Mouse (Mus musculus): ENCODE results near the gene Ttc33. TPM values are rescaled to one million over a fixed set of nuclear protein-coding genes. Genes with fewer than 3 reads are reported as not detected.
"Not testable (repeated sequence)": the region's sequence is repeated elsewhere in the genome, so short reads cannot be mapped to it uniquely, and the experiment has no call there.

The Ttc33 gene
- total RNA-seq, 4 experiments from 2014 or later = 63.1 to 73.6 (median 71.3) TPM

DNA sequence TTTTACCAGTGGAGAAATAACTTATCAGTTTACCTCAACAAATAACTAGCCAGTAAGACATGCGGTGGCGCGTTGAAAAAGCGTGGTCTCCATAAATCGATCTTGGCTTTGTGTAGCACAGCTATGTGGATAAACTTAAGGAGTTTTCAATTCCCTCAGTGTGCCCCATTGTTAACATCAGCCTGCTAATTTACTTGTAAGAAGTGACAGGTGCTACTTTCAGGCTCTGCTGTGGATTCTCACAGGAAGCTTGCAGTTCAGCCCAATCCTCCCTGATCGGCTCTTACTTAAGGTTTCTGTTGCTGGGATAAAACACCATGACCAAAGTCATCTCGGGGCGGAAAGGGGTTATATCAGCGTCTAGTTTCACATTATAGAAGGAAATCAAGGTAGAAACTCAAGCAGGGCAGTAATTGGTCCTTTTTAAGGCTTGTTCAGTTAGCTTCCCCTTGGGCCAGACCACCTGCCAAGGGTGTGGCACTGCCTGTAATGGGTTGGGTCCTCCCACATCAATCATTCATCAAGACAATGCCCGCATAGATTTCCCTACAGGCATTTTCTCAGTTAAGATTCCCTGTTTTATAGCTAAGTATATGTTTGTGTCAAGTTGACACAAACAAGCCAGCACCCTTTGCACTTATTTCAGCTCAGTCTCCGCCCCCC, 526 bp upstream of the Ttc33 start:
- DNase-seq (ENCODE audit: low spot score in 2 of 2) = no peak

DNA sequence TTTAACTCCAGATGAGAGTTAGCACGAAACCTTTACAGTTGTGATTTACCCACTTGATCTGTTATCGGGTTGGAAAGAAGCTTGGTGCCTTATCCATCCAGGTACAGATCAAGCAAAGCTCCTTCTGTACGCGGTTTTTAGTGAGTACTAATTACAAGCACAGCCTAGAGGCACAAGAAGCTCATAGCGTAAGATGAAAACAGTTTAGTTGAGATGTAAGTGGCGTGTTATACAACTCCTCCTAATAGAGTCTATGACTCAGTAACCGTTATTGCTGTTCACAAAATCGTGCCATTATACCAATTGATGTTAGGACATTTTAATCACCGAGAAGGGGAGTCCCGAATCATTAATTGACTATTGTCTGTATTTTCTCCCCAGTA, 959 bp downstream of the Ttc33 start:
- DNase-seq (ENCODE audit: low spot score in 2 of 2) = no peak

DNA sequence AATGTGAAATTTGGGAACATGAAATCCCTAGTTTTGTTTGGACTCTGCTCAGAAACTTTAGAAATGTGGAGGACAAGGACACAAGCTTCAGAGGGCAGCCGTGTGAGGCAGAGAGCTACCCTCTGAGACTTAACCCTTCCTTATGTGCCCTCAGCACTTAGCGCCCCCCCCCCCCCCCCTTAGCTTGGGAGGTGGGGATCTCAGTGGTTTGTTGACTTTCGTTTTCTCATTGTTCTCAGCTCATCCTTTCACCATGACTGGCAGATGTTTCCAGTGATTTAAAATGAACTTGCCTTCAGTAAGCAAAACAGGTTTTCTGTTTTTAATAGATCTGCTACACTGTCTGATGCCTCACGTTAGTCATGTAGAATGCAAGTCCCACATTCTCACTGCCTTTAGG, 1.8 kb downstream of the Ttc33 start:
- no peak for DNase-seq (ENCODE audit: low spot score in 2 of 2)

DNA sequence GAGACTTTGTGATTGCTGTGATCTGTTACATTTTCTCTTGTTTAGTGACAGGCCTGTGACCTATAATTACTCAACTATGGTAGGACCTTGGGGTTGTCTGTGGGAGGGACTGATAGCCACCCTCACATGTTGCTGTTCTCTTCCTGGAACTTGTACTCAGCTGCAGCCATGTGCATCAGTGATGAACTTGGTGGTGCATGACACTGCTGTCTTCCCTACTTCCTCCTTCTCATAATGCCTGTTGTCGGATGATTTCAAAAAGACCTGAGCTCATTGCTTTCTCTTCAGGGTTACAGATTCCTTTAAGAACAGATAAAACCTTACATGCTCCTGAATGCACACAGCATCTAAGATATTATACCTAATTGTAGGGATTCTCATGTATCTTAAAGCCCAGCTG, 2.7 kb downstream of the Ttc33 start:
- no peak for DNase-seq (ENCODE audit: low spot score in 2 of 2)

DNA sequence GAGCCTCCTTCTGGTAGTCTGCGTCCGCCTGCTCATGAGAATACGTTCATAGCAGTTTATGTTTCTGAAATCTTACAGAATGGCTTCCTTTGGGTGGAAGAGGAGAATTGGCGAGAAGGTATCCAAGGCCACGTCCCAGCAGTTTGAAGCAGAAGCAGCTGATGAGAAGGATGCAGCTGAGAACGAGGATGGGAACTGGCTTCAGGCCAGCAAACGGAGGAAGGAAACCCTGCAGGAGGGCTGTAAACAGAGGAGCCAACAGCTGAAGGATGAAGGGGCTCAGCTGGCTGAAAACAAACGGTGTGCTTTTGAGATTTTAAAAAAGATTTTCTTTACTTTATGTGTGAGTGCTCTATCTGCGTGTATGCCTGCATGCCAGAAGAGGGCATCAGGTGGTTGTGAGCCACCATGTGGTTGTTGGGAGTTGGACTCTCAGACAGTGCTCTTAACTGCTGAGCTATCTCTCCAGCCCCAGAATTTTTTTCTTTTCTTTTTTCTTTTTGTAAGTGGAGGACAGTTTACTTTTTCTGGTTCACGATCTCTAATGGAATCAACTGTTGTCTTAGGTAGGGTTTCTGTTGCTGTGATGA, 4.3 kb downstream of the Ttc33 start:
- DNase-seq (ENCODE audit: low spot score in 2 of 2) = no peak

DNA sequence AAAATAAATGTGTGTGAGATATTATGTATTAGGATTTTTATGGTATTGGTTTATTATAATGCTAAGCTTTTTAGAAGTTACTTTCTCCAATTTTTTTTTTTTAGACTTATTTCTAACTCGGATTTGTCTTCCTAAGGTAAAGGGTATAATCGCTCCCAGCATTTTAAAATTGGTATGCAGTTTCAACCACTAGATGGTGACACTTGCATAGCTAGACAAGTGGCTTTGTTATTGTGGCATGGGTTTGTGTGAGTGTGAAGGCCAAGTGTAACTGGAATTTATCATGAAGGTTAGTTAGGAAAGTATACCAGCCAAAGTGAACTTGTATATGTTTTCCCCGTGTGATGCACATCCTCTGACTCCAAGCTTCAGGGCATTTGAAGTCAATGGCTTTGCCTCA, 8.5 kb downstream of the Ttc33 start:
- DNase-seq (ENCODE audit: low spot score in 2 of 2) = no peak

DNA sequence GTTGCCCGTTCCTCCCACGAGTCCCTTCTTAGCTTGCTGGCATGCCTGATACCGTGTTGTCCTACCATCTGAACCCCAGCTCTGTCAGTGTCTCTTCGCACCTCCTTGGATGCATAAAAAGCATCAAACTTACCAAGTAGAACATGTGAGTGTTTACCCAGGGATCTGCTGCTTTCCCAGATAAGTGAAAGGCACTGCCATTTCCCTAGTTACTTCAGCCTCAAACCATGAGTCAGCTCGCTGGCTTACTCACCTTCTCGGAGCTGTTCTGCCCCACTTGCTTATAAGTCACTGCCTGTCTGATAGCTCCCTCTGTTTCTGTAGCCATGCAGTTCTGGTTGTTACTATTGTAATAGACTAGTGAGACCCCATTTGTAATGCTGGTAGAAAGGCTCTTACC, 9.1 kb downstream of the Ttc33 start:
- DNase-seq (ENCODE audit: low spot score in 2 of 2) = no peak

DNA sequence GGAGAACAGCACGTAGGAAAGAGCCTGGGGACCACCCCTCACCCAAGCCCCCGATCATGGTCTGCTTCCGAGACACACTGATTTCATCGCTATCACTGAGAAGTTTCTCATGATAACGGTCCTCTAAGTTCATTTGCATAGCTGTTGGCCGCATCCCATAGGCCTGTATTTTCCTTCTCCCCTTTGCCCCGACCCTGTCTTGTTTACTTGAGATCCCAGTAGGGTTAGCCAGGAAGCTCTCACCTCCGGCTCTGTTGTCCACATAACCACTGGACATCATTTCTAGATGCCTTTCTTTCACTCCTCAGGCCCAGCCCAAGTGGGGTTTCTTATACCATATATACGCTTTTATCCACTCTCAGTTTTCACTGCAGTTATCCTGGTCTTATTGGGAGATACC, 9.6 kb downstream of the Ttc33 start:
- DNase-seq (ENCODE audit: low spot score in 2 of 2) = no peak

DNA sequence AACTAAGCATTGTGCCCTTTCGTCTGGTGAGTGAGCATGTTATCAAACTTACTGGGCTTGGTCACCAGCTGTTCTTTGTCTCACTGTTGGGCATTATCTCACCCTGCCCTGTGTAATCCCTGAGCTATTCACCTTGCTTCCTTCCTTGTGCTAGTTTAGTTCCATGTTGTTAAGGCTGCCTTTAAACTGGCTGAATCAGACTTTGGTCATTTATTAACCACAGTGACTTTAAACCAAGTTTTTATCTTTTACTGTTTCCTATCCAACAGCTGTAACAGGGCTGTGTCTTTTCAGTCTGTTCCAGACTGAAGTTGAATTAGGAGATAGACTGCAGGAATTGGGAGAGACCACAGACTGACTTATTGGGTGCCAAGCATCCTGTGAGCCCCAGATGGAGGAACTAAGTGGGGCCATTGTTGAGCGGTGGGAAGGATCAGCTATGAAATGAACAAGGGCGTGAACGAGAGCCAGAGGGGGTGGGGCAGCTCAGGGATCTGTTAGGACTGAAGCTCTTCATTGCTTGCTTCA, 10.7 kb downstream of the Ttc33 start:
- no peak for DNase-seq (ENCODE audit: low spot score in 2 of 2)

DNA sequence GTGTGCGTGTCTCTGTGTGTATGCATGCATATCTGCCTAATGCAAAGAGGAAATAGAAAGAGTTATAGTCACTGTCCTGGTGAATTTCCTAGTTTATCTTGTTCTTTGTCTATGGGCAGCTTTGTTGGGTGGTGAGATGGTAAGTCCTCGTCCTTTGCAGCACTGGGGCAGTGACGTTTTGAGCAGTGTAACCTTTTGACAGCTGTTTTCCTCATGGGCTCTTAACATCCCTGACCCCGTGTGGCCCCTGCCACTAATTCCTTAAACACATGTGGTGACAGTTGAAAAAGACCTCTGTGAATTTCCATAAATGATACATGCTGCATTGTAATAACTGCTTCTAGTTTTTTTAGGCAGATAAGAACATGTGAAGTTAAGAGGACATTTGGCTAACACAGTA, 11.4 kb downstream of the Ttc33 start:
- DNase-seq (ENCODE audit: low spot score in 2 of 2) = no peak

DNA sequence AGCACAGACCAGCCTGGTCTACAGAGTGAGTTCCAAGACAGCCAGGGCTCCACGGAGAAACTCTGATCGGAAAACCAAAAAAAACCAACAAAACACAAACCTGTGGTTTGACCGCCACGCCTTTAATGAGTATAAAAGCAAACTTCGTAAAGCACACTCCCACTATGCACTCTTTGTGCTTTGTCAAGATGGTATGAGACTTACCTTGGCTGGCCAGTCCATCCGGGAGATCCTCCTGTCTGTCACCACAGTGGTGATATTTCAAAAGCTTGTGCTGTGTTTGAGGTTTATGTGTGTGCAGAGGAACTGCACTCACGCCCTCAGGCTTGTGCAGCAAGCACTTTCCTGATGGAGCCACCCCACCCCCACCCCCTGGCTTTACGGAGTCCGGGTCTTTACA, 19.9 kb downstream of the Ttc33 start:
- no peak for DNase-seq (ENCODE audit: low spot score in 2 of 2)

DNA sequence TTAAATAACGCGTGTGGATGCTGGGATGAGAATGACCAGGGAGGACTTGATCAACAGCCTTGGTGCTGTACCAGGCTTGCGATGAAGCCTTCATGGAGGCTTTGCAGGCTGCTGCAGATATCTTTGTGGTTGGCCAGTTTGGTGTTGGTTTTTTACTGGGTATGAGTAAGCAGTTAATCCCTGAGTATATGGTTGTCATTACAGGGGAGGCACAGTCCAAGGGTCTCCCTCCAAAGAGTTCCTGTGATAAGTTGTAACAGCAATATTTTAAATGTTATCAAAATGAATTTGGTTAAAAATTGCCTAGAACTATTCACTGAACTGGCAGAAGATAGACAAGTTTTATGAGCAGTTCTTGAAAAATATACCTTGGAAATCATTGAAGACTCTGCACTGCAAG, 23.8 kb downstream of the Ttc33 start:
- no peak for DNase-seq (ENCODE audit: low spot score in 2 of 2)

DNA sequence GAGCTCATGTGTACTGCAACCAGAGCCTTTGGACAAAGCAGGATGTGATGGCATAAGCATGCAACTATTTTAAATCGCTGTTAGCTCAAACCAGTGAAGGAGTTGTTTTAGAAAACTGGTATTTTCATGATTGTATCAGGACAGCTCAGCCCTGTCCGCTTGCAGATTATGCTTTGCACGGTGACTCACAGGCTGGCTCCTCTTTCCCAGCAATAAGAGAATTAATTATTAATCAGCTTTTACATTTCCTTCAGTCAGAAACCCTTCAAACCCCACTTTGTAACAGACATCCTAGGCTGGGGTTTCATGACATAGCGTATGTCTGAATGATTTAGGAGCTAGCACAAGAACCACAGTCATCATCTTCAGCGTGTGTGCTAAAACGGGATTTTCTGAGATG, 35.2 kb downstream of the Ttc33 start:
- DNase-seq (ENCODE audit: low spot score in 2 of 2) = no peak

DNA sequence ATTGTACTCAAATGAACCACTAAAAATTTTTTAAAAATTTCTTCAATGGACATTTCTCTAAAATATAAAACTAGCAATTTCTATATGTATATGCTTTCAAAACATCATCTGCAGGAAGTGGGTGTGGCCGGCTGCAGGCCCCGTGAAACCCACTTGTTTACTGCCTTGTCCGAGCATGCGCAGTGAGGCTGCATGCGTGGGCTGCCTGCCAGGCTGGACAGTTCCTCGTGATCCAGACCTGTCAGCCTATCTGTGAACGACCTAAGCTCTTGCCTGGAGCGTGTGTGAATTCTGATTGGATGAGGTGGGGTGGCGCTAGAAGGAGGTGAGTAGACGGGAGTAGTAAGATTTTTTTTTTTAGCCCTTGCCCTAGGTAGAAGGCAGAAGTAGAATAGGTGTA, 45.4 kb downstream of the Ttc33 start:
- not testable (repeated sequence) for DNase-seq (ENCODE audit: low spot score in 2 of 2)

DNA sequence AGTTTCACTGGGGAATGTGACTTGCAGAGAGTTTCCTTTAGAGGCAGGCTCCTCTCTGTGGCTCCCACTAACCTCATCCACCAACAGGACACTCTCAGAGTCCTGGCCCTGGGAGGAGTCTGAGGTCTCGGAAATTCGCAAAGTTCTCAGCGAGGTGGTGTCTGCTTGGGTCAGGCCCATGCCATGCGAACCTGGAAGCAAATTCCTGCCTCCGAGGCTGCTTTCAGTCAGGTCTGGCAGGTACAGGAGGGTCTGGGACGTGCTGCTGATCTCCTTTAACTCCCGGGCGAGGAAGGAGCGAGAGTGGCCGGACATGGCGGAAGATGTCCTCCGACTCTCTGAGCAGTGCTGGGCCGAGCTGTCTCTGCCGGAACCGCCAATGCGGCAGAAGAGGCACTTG, 49.3 kb downstream of the Ttc33 start:
- DNase-seq (ENCODE audit: low spot score in 2 of 2) = no peak

DNA sequence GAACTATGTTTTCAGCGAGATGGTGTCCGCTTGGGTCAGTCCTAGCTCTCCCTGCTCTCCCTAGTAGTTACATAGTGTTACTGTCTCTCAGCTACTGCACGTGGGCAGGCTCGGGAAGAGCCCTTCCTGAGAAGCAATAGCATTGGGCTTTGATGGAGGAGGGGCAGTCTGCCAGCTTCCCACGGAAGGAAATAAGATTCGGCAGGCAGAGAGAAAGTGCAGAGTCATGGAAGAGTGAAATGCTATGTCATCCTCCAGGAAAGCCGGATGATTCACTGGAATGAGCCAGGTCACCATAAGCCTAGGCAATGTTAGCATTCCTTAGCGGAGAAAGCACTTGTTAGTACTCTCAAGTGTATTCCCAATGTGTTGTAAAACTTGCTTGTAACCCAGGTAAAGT, 50.2 kb downstream of the Ttc33 start:
- no peak for DNase-seq (ENCODE audit: low spot score in 2 of 2)

DNA sequence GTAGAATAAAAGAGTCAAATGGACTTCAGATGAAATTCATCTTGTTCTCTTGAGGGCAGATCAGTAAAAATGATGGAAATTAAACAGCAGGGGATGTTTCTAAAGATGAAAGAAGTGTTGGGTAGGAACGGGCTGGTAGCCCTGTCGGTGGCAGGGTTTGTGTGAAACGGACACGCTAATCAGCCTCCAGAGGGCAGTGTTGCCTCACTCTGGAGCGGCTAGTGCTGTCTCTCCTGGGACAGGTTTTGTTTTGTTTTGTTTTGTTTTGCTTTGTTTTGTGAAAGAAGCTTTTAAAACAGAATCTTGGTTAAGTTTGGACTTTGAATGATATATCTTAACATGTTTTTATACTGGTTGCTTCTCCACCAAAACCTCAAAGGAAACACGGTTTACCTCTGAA, 51.2 kb downstream of the Ttc33 start:
- peak; percentile 33 to 44 for DNase-seq (ENCODE audit: low spot score in 2 of 2)

DNA sequence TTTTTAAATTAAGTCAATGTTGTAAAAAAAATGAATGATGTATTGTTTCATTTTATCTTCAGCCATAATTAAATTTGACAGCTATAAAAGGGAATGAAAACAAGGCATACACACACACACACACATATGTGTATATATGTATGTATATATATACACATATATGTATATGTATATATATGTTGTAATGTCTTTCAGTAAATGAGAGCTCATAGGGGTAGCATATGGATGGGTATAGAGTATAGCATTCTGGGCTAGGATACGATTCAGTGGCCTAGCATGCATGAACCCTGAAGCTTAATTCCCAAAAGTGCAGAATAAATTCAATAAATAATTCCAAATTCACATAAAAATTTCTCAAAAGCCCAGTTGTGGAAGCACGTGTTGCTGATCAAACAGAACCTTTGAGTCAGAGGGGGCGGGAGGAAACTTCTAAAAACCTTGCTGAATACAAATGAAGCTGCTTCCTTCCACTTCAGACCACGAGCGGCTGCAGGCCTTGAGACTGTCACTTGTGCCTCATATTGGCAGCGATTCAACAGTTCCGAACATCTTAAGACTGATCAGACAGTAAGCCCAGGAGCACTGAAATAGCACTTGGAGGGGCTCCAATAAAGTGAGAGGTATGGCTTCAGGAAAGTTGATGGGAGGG, 51.8 kb downstream of the Ttc33 start:
- DNase-seq (ENCODE audit: low spot score in 2 of 2) = no peak

DNA sequence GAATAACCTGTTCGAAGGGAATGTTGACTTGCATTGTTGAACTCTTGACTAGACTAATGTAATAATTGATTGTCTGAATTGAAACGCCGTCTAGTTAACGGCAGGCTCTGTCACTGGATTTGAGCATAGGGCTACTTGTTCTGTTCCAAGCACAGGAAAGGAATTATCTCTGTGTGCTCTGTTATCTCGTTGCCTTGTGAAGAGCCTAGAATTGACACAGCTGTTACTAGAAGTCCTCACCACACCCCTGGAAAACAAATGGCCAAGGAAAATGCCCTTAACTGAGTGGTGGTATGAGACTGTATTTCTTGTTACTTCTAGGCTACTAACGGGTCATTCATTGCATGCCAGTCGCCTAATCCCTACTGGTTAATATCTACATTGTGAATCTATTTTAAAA, 52.7 kb downstream of the Ttc33 start:
- no peak for DNase-seq (ENCODE audit: low spot score in 2 of 2)

DNA sequence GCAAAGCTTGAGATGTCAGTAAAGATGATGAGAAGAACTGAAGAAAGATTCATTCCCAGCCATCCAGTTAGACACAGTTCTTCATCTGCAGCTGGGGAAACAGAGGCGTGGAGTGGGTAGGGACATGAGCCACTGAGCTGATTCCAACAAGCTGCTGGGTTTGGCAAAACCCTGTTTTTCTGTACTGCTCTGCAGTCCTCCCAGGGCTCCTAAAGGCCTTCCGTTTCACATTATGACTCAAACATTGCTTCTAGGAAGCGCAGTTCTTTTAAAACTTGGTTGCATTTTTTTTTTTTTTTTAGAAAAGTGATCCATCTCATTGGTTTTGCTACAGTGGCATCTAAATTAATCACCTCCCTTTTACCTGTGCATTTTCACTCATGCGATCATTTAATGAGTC, 53.2 kb downstream of the Ttc33 start:
- no peak for DNase-seq (ENCODE audit: low spot score in 2 of 2)

DNA sequence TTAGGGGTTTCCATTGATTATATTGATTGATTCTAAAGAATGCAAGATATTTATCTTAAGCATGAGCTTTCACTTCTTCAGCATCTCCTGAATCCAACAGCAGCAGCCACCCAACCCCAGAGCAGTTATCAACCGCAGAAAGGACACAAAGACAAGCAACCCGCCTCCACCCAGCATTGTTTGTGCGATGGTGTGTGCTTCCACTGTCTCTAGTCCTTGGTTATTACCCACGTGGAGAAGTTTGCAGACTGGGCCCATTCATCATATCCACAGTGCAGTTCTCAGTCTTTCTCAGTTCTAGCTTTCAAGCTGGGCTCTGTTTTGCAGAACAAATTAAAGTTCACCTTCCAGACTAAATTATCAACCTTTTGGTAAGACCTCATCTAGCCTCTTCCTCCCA, 54.0 kb downstream of the Ttc33 start:
- no peak for DNase-seq (ENCODE audit: low spot score in 2 of 2)

DNA sequence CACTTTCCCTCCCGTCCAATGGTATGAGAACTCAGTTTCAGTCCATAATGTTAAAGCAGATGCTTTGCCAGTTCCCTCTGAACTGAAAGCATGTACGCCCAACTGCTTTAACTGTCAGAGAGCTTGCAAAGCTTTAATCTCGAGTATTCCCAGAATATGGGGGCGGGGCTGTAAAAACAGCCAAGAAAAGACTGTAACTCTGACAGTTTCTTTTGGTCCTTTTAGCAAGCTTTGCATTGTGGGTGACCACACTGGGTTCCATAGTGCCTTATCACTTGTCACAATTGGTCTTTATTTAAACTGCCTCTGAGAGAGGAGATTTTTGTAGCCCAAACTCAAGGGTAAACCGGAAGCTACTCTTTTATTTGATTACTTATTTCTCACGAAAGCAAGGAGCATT, 54.6 kb downstream of the Ttc33 start:
- no peak for DNase-seq (ENCODE audit: low spot score in 2 of 2)

DNA sequence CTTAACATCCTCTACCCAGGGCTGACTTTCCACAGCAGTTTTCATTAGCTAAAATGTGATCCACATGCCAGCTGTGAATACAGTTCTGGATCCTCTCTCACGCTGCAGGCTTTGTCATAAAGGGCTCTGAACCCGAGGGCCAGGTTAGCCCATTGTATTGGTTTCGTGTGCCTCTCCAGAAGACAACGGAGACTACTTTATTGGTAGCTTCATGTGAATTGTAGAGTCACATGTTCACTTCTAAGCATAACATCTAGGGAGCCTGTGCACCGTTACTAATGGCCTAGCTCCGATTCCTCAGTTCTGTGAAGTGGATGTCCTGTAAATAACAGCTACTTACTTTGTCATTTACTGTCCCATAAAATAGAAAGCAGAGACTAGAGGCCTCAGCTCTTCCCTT, 55.0 kb downstream of the Ttc33 start:
- no peak for DNase-seq (ENCODE audit: low spot score in 2 of 2)

Measured in gastrocnemius, adult 8-10 months (tissue).